Mouse (Mus musculus) ovary, postnatal 36 days (tissue): ENCODE data around the gene Arrdc5.

Experiments used
- DNase-seq: peaks from one replicate; pipeline ENCODE4 v3.0.0; 2022; ENCODE audit warnings: low spot score, mixed read lengths

Gene Arrdc5

DNA sequence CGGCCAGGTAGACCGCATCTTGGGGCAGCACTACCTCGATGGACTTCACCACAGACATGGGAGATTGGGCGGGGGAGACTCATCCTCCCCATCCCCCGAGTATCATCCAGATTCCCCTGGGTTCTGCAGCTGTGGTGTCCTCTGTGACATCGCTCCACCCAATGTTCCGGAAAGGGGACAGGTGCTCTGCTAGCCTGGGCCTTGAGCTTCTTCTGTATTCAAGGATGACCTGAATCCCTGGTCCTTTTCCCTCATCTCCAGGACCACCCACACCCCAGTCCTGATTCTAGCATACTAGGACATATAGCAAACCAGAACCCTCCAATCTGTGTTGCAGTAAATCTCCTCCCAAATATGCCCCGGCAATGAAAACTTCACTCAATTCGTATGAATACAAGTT, at the start of gene Arrdc5:
Gene Arrdc5, minus strand, starts transcription at position 101 of the 400 bp plus-strand sequence.
- no peak for DNase-seq

DNA sequence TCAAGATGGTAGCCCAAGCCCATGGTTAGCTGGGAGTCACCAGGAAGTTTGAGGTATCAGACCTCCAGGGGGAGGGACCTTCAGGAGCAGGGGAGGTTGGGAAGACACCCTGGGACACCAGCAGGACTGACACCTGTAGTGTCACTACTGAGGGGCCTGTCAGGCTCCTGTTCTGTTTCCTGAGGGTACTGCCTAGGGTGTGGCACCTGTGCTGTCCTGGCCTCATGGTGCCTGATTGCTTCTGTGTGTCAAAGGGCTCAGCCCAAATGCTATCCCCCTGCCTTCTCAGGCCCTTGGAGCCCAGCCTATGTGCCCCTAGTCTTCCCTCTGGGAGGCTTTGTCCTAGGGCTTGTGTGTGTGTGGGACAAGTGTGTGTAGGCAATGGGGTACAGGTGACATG, 48.5 kb upstream of the Arrdc5 start:
- no peak for DNase-seq

GRCm38 (mm10) chr17:56348128-56348527, 48.0 kb upstream of the Arrdc5 start:
- no peak for DNase-seq

DNA sequence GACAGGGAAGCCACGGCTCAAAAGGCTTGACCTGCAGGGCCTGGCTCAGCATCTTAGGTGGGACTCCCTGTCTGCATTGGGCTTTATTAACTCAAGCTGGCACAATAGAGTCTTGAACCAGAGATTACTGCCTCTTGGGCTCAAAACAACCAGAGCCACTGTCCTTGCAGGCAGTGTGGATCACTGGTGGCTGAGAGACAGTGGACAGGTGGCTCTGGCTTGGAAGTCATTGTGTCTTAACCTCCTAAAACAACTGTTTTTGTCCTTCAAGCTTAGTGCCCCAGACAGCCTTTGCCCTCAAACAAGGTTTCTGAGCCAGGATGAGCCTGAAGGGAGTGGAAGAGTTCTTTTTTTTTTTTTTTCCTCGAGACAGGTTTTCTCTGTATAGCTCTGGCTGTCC, 45.3 kb upstream of the Arrdc5 start:
- no peak for DNase-seq

GRCm38 (mm10) chr17:56343466-56343865, 43.4 kb upstream of the Arrdc5 start:
- DNase-seq: no peak

- DNase-seq: no peak
Observed at GRCm38 (mm10) chr17:56340717-56341116, 40.6 kb upstream of the Arrdc5 start.

DNA sequence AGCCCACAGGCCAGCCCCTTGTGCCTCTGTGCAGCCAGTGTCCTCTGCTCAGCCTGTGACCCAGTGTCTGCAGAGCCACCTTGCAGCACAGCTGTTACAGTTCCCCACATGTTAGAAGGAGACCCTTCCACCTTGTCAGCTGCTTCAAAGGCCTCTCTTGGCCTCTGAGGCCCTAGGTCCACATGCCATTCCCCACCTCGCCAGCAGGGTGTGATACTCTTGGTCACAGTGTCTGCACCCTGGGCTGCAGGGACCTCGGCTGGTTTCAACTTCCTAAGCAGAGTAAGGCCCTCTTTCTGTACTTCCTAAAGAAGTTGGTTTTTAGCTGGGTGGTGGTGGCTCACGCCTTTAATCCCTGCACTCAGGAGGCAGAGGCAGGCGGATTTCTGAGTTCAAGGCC, 38.8 kb upstream of the Arrdc5 start:
- peak; percentile 25 for DNase-seq

DNA sequence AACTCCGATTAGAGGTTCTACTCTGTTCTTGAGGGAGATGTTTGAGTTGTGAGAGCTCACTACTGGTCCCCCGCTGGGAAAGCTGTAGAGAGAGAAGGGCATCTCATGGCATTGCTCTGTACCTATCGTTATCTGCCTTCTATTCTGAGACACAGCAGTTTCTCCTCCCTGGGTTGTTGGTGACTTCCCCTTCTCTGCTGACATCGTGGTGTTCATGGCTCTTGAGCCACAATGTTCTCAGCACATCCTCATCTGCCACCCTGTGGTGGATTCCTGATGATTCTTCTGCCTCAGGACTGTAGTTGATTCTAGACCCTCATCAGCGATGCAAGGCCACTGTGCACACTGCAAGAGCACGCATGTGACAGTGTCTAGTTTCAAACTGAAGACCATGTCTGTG, 37.7 kb upstream of the Arrdc5 start:
- no peak for DNase-seq

DNA sequence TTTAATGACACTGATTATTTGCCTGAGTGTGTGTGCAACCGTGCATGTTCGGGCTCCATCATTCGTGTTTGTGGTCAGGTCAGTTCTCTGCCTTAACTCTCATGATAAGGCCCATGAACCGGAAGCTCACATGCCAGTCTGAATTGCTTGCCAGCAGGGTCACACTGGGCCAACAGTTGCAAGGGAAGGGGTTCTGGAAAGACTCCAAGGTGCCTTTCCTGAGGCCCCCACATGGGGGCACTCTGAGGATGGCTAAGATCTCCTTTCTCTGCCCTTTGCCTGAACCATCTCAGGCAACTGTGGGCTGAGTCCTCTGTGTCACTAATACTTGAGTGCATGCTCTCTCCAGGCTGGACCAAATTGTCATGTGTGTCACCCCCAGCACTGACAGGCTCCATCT, 37.1 kb upstream of the Arrdc5 start:
- peak; percentile 57 for DNase-seq

DNA sequence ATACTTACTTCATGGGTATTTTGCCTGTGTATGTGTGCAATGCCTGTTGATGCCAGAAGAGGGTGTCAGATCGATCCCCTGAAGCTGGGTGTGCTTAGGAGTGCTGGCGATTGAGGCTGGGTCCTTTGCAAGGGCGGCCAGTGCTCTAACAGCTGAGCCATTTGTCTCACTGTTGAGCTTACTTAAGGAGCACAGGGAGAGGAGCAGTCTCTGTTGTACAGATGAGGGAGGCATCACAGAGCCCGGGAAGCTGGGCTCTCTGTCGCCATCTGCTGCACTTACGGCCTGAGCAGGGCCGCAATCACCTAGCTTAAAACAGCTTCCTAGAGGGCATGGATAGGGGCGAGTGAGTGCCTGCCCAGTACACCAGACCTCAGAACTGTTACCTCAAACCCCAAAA, 32.9 kb upstream of the Arrdc5 start:
- no peak for DNase-seq

GRCm38 (mm10) chr17:56331256-56331655, 31.2 kb upstream of the Arrdc5 start:
- peak; percentile 21 for DNase-seq

GRCm38 (mm10) chr17:56330345-56330744, 30.3 kb upstream of the Arrdc5 start:
- no peak for DNase-seq

GRCm38 (mm10) chr17:56329267-56329666, 29.2 kb upstream of the Arrdc5 start:
- DNase-seq: no peak

GRCm38 (mm10) chr17:56326153-56327147, 26.4 kb upstream of the Arrdc5 start:
- no peak for DNase-seq

GRCm38 (mm10) chr17:56325450-56326152, 25.5 kb upstream of the Arrdc5 start, which contains the start of gene Kdm4b:
Gene Kdm4b (plus strand): TSS chr17:56326062.
- peak; percentile 99 for DNase-seq

GRCm38 (mm10) chr17:56324419-56324818, 24.3 kb upstream of the Arrdc5 start:
- no peak for DNase-seq

DNA sequence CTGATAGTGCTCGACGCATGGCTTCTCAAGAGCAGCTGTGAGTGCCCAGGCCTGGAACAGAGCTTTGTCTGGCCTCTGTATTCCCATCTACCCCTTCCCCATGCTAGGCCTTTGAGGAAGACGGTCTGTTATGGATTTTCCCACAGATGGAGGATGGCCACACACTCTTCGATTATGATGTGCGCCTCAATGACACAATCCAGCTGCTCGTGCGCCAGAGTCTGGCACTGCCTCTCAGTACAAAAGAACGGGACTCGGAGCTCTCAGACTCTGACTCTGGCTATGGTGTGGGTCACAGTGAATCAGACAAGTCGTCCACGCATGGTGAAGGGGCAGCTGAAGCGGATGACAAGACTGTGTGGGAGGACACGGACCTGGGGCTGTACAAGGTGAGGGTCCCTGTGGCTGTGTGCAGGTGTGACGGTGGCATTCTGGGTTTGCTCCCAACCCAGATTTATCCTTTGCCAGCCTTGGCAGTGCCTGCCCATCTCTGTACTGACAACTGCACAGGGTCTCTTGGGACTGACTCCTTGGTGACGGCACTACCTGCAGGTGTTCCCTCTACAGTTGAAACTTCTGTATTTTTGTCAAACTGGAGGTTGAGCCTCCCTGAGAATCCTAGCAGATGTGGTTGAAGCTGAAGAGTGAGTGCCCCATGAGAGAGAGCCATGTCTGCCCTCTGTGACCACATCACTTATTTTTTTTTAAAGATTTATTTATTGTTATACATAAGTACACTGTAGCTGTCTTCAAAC, 9.3 kb upstream of the Arrdc5 start:
- DNase-seq: no peak

DNA sequence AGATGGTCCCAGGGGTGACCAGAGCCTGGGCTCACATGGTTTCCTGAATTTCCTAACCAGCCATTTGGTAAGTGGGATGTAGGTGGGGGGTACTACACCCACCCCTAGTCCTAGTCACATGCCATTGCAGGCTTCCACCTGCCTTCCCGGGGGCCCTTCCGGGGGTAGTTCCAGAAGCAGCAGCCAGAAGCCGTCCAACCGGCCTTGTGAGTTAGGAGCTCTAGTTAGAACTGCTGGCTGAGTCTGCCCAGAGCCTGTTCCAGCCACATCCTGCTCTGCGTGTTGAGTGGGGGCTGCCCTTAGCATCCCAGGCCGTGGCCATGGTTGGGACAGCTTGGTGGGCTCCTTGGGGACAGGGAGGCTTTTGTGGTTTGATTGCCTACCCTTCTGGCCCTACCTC, 8.0 kb upstream of the Arrdc5 start:
- no peak for DNase-seq

DNA sequence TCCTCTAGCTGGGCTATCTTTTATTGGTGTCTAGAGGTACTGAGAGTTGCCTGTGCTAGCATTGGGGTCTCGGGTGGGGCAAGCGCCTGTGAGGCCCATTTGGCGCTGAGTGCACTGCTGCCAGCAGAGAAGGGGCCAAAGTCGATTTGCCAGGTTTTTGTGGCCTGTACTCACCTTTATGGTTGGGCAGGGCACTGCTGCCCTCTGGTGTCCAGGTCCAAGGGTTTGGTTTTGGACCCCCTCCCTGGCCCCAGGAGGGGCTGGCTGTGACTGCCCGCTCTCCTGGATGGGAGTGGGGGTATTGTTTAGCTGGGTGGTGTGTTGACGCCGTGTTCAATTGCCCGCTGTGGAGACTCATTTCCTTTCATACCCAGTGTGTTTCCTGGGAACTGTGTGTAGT, 5.7 kb upstream of the Arrdc5 start:
- DNase-seq: no peak

DNA sequence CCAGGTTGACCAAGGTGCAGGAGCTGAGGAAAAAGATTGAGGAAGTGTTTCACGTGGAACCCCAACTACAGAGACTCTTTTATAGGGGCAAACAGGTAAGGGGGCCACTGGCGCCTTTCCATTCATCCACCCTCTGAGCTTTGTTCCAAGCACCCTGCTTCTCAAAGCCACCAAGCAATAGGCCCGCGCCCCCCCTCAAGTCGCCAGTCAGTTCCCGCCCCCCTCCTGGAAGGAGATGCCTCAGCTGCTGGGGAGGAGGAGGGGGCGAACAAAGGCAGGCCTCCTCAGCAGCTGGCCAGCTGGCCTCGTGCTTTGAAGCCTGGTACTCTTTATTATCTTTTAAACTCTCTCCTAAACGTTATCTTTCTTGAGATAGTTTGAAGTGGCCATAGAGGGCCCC, 5.1 kb upstream of the Arrdc5 start:
- DNase-seq: no peak

DNA sequence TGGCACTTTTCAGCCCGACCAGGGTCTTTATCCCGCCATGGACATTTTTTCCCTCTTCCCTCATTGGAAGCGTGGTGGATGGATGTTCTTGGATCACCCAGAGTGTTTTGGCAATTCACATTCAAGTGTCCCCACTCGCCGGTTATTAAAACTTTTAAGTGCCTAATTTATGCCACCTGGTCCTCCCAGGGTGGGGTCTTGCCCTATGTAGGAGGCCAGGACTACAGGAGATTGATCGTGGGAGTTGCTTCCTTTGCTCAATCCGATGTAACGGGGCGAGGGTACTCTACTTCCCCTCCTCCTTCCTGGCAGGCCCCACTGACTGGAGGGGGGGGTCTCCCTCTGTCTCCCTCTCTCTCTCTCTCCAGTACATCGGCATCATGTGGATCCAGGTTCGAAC, 4.6 kb upstream of the Arrdc5 start:
- no peak for DNase-seq

DNA sequence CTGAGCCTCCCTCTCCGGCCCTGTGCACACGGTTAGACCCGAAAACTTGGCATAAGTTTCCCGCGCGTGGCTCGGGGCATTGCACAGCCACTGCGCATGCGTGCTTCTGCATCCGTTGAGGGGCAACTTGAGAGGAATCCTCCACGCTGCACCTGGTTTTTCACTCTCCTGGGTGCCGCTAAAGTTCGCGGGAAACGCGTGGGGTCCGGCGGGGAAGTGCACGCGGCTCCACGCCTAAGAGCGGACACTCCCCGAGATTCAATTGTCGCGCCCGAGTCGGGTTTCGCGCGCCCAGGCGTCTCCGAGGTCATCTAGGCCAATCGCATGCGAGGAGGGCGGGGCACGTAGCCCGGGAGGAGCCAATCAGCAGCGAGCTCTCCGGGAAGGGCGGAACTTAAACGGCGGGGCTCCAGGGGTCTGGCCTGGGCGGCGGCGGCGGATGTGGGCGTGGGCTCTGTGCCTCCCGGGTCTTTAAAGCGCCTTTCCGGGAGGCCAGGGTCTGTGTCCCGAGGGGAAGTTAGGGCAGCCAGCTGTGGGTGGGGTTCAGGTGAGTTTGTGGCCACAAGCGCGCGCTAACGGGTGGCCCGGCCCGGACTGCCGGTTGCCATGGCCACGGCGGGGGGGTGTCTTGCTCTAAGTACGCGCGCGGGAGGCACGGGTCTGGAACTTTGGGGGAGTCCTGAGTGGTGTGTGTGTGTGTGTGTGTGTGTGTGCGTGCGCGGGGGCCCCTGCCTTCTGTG, 3.9 kb upstream of the Arrdc5 start:
- peak; percentile 95 for DNase-seq
